Mouse (Mus musculus): ENCODE data around the gene Alox12.

DNA sequence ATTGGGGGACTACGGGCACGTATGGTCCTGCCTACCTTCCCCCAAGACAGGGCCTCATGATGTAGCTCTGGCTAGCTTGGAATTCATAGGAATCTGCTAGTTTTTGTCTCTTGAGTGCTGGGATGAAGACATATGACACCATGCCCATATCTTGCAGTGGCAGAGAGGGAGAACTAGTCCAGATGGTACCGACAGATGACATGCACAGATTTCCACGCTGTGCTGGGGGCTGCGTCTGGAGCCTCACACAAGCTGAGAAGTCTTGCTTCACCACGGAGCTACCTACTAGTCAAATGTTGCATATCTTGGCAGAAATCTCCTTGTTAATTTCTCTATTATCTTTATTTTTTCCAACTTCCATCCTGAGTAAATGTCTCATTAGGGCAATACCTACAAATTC lies 38.7 kb upstream of the Alox12 start:
- TF ChIP-seq CTCF (IDR thresholded peaks at IDR 0.05; ENCODE audit: low read depth, low read length) = no peak
- no peak for TF ChIP-seq POLR2A (IDR thresholded peaks at IDR 0.05; ENCODE audit: borderline replicate concordance, low read depth, low read length)

All from bone marrow macrophage, adult 2 months (primary cell).